Mouse (Mus musculus) frontal cortex, postnatal 10 days (tissue): ENCODE measurements around the gene Camkv.
A peak's percentile ranks its signal among the peaks of the same experiment; 100 is the strongest.

Experiments used
- DNase-seq, 2 experiments: peaks; one replicate each; pipeline ENCODE4 v3.0.0; 2022; ENCODE audit warnings: low spot score in 2 of 2, mixed read lengths in 1 of 2

Camkv gene

DNA sequence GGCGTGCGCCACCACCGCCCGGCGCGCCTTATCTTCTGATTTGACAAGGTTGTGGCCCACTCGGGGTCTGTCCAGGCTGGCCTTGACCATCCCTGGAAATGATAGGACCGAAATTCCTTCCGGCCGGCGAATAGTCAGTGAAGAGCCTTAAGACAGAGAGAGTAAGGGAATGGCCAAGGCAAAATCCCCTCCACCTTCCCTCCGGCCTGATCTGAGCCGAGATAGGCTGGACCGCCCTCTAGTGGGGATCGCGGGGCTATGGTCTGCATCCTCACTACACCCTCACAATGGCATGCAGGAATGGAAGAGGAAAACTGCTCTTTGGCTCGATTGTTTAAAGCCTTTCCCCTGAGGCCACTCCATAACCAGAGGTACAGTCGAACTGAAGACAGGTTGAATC is 50.9 kb downstream of the Camkv start:
- DNase-seq: peak; percentile 54 to 76

DNA sequence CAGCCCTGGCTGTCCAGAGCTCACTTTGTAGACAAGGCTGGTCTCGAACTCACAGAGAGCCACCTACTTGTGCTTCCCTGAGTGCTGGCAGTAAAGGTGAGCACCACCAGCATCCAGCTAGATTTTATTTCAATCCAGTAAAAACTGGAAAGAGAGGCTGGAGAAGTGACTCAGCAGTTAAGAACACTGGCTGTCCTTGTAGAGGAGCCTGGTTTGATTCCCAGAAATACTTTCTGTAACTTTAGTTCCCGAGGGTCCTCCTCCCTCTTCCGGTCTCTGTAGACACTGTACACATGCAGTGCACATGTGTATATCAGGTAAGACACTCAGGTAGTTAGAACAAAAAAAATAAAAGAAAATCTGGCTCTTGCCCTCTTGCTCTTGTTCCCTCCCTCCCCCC is 52.5 kb downstream of the Camkv start:
- DNase-seq: no peak

DNA sequence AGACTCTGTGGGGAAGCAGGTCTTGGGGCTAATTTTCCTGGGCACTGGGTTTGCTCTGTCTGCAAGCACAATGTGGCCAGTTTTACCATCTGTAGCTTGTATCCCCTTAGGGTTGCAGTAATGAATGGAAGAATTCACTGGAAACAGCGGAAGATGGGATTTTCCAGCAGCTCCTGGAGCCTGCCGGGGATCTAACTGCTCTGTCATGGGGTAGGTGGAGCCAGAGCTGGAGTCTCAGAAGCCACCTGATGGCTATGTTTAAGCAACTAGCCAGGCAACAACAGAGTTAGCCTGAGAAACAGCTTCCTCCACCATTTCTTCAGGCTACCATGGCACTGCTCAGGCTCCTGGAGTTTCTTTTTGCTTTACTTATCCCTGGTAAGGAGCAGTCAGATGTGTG is 56.7 kb downstream of the Camkv start, which contains the start of gene Cdhr4:
Gene Cdhr4 (plus strand): TSS at position 301 of the 400 bp plus-strand sequence.
- no peak for DNase-seq

DNA sequence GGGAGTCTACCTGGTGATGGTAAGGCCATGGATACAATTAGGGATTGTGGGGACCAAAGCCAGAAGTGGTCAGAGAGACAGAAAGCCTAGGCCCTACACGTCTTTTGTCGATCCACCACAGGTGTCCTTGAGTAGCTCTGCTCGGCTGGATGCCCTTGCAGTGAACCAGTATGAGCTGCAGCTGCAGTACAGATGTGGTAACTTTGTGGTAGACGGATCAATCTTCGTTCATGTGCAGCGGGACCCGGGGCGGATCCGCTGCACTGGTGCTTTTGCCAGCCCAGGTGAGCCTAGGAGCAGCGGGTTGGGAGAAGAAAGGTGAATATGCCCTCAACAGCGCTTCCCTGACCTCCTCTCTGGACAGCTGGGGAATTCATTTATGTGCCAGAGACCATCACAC is 57.5 kb downstream of the Camkv start:
- no peak for DNase-seq

DNA sequence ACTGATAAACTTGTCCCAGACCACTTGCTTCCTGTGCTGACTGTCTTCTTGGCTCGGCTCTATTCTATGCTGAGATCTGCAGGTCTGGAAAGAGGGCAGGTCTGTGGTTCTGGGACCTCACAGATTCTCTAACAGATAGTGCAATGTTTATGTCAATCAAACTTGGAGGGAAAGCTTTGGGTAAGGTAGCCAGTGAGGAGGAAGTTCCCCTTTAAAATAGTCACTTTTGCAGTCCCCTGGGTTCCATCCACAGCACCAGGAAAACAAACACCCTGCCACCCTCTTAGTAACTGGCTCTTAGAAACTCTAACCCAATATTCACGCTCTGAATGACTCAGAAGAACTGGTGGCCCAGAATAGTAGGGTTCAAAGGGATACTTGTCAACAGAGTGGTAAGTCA is 59.0 kb downstream of the Camkv start:
- no peak for DNase-seq

DNA sequence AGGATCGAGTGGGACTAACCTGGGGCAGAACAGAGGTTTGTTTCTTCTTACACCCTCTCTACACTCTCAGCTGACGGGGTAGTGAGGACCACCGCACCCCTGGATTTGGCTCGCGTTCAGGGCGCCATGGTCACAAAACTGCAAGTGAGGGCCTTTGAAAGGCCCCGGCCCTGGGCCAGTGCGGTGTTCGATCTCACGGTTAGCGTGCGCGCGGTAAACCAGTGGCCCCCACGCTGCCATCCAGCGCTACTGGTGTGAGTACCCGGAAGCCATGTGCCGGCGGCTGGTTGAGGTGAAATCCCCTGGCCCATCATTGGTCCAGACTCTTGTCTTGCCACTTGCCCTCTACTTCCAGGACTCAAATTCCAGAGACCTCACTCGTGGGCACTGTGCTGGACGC is 60.0 kb downstream of the Camkv start:
- no peak for DNase-seq

DNA sequence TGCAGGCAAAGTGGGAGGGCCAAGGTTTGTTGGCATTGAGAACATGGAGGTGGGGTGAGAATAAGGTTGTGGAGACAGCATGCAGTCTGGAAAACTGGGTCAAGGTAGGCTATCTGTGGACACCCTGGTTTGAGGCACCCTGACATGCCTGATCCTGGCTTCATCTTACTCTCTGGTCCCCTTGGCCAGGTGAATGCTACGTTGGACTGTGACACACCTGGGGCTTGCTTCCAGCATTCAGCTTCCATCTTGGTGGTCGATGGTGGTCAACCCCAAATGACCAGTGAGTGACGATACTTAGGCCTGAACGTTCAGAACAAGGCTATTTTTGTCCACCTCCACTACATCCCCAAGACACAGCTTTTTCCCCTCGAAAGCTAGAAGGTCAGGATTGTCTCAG is 60.6 kb downstream of the Camkv start, which contains the start of gene Gm20662:
Gene Gm20662 (plus strand): TSS at position 301 of the 400 bp plus-strand sequence.
- DNase-seq: no peak
